Mouse (Mus musculus) hindbrain, postnatal 0 days (tissue): Measurements from ENCODE around the gene Mcl1. TPM values are rescaled to one million over a fixed set of nuclear protein-coding genes. Genes with fewer than 3 reads are reported as not detected.

Experiments used
- ATAC-seq: fragments of 200-750 bp; cut with Nextera tagmentation; 2 replicates; pipeline ENCODE4 v1.8.0; 2017; ENCODE audit warnings: mild to moderate bottlenecking, moderate TSS enrichment, moderate library complexity
- DNase-seq: peaks from one replicate; pipeline ENCODE4 v3.0.0-alpha.2; 2015; ENCODE audit warnings: low spot score
- H3K27ac ChIP-seq: fragments of 300-500 bp; sonication (generic); 2 replicates; pipeline ENCODE4 v1.5.1; 2014; ENCODE audit warnings: mild to moderate bottlenecking
- H3K27me3 ChIP-seq: fragments of 300-500 bp; sonication (generic); 2 replicates; pipeline ENCODE4 v1.6.1; 2014; ENCODE audit warnings: low read length, mixed read lengths; ENCODE audit not compliant: insufficient read depth
- H3K36me3 ChIP-seq: fragments of 300-500 bp; sonication (generic); 2 replicates; pipeline ENCODE4 v1.6.1; 2014; ENCODE audit warnings: low read length, mixed read lengths; ENCODE audit not compliant: insufficient read depth
- H3K4me1 ChIP-seq: fragments of 300-500 bp; sonication (generic); 2 replicates; pipeline ENCODE4 v1.6.1; 2014; ENCODE audit warnings: antibody characterized with exemption, low read length, mixed read lengths; ENCODE audit not compliant: insufficient read depth
- H3K4me2 ChIP-seq: fragments of 300-500 bp; sonication (generic); 2 replicates; pipeline ENCODE4 v1.6.1; 2014; ENCODE audit warnings: low read depth, mild to moderate bottlenecking, low read length, moderate library complexity, mixed read lengths
- H3K4me3 ChIP-seq: fragments of 300-500 bp; sonication (generic); 2 replicates; pipeline ENCODE4 v1.5.1; 2014; ENCODE audit warnings: low read length
- H3K9ac ChIP-seq: fragments of 300-500 bp; sonication (generic); replicated peaks from 2 replicates; pipeline ENCODE4 v1.6.1; 2014; ENCODE audit warnings: mild to moderate bottlenecking, low read length, moderate library complexity, mixed read lengths
- H3K9me3 ChIP-seq: fragments of 300-500 bp; sonication (generic); 2 replicates; pipeline ENCODE4 v1.6.1; 2016; ENCODE audit warnings: low read length, mixed read lengths
- CTCF ChIP-seq: IDR thresholded peaks from 2 replicates; pipeline ENCODE4 v1.5.1; 2016; ENCODE audit warnings: antibody characterized with exemption, control low read depth, low read depth
- WGBS: fragments of 180-500 bp; shearing (Covaris S2); extraction: QIAGEN DNeasy Blood & Tissue Kit; methylation state at CpG from one replicate; pipeline ENCODE4 v1.1.7; 2014; 5-methylcytosine and 5-hydroxymethylcytosine counted together
- polyA plus RNA-seq: library from polyadenylated mRNA; unstranded; fragments of >200 nt; fragmentation: Nextera tagmentation; extraction: Ambion mirVana; gene quantifications from 2 replicates; pipeline ENCODE4 v1.2.1, GENCODE M21; 2015
- total RNA-seq: library from RNA; depleted of rRNA; stranded (reverse); fragments of >200 nt; gene quantifications from 2 replicates; pipeline ENCODE4 v1.2.3, GENCODE M21; 2014

The Mcl1 gene
- total and polyA plus RNA-seq, 2 experiments from 2014 or later: 41.5 to 110 TPM

DNA sequence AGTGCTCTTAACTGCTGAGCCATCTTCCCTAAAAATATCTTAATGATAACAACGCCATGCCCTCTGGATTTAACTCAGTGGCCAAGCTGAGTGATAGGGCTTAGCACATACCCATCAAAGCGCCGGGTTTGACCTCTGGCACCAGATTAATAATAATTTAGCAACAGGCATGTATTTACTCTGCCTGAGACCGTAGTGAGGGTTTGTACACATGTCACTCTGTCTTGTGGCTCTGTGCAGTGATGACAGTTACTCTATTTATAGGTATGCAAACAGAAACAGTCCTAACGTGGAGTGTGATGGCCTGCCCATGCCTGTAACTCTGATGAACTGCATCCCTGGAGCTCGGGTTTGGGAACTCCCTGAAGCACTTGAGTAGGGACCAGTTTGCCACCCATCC is 34.1 kb downstream of the Mcl1 start:
- Histone ChIP-seq H3K9ac (no peak overlapping the region), H3K4me3 (no peak overlapping the region), H3K4me2 (no peak overlapping the region), H3K27me3 (no peaks in the 10 kb centered on the region), H3K9me3 (no peaks in the 10 kb centered on the region), H3K27ac (no peak overlapping the region), H3K4me1 (0 out of 2 replicates have a peak, but pooled peaks cover 2% of the 10 kb centered on the region), H3K36me3 (no peaks in the 10 kb centered on the region)
- ATAC-seq: no peak
- DNase-seq: no peak
- TF ChIP-seq CTCF: no peak
- WGBS: 85% methylated on average over 6 of the region's 6 CpGs

DNA sequence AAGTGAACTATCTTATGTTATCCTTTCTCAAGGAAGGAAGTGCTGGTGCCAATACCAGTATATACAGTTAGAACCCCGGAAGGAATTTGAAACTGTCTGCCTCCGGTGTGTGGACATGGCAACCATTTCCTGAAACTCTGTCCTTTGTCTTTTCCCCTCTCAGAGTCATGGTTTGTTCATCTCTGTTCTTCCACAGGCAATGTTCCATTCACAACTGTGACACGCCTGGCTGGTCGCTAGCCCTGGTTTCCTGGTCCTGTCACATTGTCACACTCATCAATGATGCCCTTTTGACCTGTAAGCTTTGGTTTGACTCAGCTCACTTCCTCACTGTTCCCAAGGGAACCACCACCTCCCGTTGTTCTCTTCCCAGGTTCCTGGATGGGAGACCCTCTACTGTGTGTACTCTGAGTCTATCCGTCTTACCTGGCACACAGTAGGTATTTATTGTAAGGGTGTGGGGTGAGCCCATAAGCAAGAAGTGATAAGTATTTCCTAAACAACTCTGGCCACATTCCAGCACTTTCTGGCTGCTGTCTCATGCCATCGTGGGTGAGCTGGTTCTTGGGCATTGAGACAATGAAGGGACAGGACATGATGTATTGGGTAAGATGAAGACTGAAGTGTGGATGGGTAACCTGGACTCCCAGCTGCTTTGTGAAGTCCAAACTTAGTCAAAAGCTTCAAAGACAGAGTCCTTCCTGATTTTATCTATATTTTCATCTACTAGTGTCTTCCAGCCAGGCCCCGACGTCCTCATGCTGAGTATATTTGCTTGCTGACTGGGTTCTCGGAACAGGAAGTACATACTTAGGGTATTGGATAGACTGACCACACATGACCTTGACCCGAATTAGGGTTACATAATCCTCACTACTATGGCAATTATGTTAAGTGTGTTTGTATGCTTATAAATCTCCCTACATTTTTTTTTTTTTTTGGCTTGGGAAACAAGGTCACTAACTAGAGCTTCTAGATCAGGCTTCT is 35.5 kb downstream of the Mcl1 start:
- no peak for ATAC-seq
- H3K4me1 ChIP-seq: no peaks in the 10 kb centered on the region
- no peak overlapping the region for H3K4me3 ChIP-seq
- WGBS: 56% methylated on average over 11 of the region's 11 CpGs
- no peaks in the 10 kb centered on the region for H3K27me3 ChIP-seq
- no peak for TF ChIP-seq CTCF
- no peaks in the 10 kb centered on the region for H3K9me3 ChIP-seq
- H3K9ac ChIP-seq: no peak overlapping the region
- no peaks in the 10 kb centered on the region for H3K36me3 ChIP-seq
- DNase-seq: no peak
- no peak overlapping the region for H3K27ac ChIP-seq
- H3K4me2 ChIP-seq: no peak overlapping the region

DNA sequence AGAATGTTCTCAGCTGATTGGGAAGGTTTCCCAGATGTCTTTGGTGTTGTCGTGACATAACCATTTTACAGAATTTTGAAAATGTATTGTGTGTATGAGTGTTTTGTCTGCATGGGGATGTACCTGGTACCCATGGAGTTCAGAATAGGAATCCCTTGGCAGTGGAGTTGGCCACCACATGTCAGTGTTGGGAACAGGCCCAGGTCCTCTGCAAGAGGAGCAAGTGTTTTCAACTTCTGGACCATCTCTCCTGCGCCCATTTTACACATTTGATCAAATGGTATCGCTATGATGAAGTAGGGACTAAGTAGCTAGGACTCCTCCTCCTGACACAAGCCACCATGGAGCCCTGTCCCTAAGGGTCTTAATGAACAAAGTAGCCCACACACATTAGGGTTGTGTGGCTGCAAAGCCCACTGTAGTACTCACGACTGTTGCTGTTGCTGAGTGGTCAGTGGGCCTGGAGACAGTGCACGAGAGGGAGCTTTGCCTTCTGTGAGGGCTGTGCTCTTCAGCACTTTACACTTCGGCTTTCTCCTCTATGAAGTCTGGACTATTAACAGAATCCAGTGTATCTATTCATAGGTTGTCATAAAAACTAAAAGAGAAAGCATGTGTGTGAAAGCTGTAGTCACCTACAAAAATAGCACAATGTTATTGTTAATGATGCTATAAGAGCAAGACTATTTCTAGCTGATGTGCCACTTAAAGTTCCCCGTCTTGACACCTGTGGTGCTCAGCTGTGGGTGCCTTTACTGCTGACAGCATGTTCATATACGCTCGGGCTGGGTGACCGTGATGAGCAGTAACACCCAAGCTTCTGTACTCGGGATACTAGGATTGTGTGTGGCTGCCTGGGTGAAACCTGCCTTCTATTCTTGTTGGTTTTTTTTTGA is 36.5 kb downstream of the Mcl1 start:
- Histone ChIP-seq H3K36me3 (no peaks in the 10 kb centered on the region), H3K9me3 (no peaks in the 10 kb centered on the region), H3K4me2 (no peak overlapping the region), H3K4me3 (no peak overlapping the region), H3K4me1 (no peaks in the 10 kb centered on the region; the same call in 1 of the 2 replicates), H3K27ac (no peak overlapping the region), H3K9ac (no peak overlapping the region), H3K27me3 (no peaks in the 10 kb centered on the region)
- no peak for DNase-seq
- no peak for ATAC-seq
- TF ChIP-seq CTCF: no peak
- 83% methylated on average over 11 of the region's 11 CpGs for WGBS

DNA sequence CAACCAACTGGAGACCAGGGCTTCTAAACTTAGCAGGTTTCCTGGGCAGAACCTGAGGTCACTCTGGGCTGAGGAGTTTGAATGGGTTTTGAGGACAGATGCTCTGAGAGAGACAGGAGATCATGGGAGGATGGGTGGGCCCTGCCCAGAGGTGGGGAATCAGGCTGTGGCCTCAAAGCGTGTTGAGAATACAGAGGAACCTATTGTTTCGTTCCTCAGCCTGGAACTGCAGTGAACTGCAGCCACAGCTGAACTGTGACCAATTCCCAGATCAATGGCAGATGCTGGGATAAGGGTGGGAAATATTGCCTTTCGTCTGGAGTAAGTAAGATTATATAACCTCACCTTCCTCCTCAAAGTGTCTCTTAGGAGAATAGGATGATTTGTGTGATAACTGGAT is 37.2 kb downstream of the Mcl1 start:
- Histone ChIP-seq H3K4me2 (no peak overlapping the region), H3K9me3 (no peaks in the 10 kb centered on the region), H3K36me3 (no peaks in the 10 kb centered on the region), H3K27me3 (no peaks in the 10 kb centered on the region), H3K4me3 (no peak overlapping the region), H3K27ac (no peak overlapping the region), H3K9ac (no peak overlapping the region), H3K4me1 (peaks cover 3% of the 10 kb centered on the region; the same call in 1 of the 2 replicates)
- WGBS: 26% methylated on average over 3 of the region's 3 CpGs
- ATAC-seq (no peak), DNase-seq (no peak)
- no peak for TF ChIP-seq CTCF

GRCm38 (mm10) chr3:95696360-95696759 is 37.8 kb downstream of the Mcl1 start:
- Histone ChIP-seq H3K4me3 (no peak overlapping the region), H3K9me3 (no peaks in the 10 kb centered on the region), H3K27me3 (no peaks in the 10 kb centered on the region), H3K4me2 (no peak overlapping the region), H3K9ac (no peak overlapping the region), H3K27ac (no peak overlapping the region), H3K36me3 (no peaks in the 10 kb centered on the region), H3K4me1 (peaks cover 3% of the 10 kb centered on the region; the same call in 1 of the 2 replicates)
- TF ChIP-seq CTCF: no peak
- WGBS: 26% methylated on average over 7 of the region's 7 CpGs
- ATAC-seq: no peak
- DNase-seq: no peak

GRCm38 (mm10) chr3:95698286-95698685 is 39.7 kb downstream of the Mcl1 start:
- Histone ChIP-seq H3K27me3 (no peaks in the 10 kb centered on the region), H3K4me1 (peaks cover 11% of the 10 kb centered on the region), H3K9me3 (no peaks in the 10 kb centered on the region), H3K36me3 (no peaks in the 10 kb centered on the region), H3K27ac (no peak overlapping the region), H3K4me2 (no peak overlapping the region), H3K9ac (no peak overlapping the region), H3K4me3 (no peak overlapping the region)
- DNase-seq: no peak
- ATAC-seq: no peak
- TF ChIP-seq CTCF: no peak
- 93% methylated on average over 4 of the region's 4 CpGs for WGBS
